Comparison of ENCODE assay signal across 25 mouse cellular contexts in the genomic region with DNA sequence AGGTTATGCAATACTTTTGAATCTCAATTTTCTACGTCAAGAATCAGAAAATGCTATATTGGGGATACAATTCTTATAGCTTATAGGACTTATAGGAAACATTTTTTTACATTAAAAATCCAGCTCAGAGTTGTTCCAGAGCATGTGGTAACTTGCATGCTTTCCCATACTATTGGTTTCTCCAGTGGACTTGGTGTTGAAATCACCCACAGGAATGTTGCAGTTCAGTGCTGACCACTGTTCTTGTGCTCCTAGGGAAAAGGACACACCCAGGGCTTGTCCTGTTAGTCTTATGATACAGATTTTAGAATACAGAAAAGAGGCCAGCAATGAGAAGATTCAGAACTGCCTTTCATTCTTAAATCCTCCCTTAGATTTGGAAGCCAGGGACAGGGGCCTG.
"Had no signal": no experiment of that assay in that cellular context is flagged by ENCODE, and none has a peak within 500 bp of the region (broad histone marks: within the 10 kb centered on the region; RNA-seq: fewer than 3 reads in every experiment).

No protein-coding gene starts in this region.

- DNase-seq: gastrocnemius, adult 2 months; gastrocnemius, postnatal 10 days; gastrocnemius, postnatal 25 days; heart, adult 18-20 months; heart, postnatal 10 days; heart, postnatal 4 days; kidney, adult 11 months; kidney, adult 2 months; kidney, adult 9 months; kidney, postnatal 14 days; kidney, postnatal 36 days; layer of hippocampus, adult 9-11 months; layer of hippocampus, postnatal 36 days; liver; liver, embryonic 13.5 days had no signal

- H3K27me3 ChIP-seq: heart, embryonic 12.5 days; hindbrain, embryonic 12.5 days; hindbrain, embryonic 15.5 days; kidney, embryonic 15.5 days; limb, embryonic 12.5 days; liver, embryonic 13.5 days; liver, embryonic 15.5 days had no signal

- H3K4me2 ChIP-seq: heart, embryonic 12.5 days; hindbrain, embryonic 12.5 days; hindbrain, embryonic 15.5 days; kidney, embryonic 15.5 days; limb, embryonic 12.5 days; liver, embryonic 11.5 days; liver, embryonic 13.5 days; liver, embryonic 15.5 days had no signal

- H3K36me3 ChIP-seq: heart, embryonic 10.5 days; heart, embryonic 12.5 days; hindbrain, embryonic 10.5 days; hindbrain, embryonic 12.5 days; hindbrain, embryonic 15.5 days; kidney, embryonic 15.5 days; limb, embryonic 10.5 days; limb, embryonic 12.5 days; liver, embryonic 13.5 days; liver, embryonic 15.5 days had no signal

- H3K4me3 ChIP-seq: gastrocnemius, adult 2 months; heart, embryonic 10.5 days; heart, embryonic 12.5 days; hindbrain, embryonic 10.5 days; hindbrain, embryonic 12.5 days; hindbrain, embryonic 15.5 days; kidney, embryonic 15.5 days; limb, embryonic 10.5 days; limb, embryonic 12.5 days; liver, embryonic 13.5 days; liver, embryonic 15.5 days had no signal
